Mouse (Mus musculus) limb, embryonic 11.5 days (tissue): ENCODE measurements around the gene Tmem256. TPM values are rescaled to one million over a fixed set of nuclear protein-coding genes. Genes with fewer than 3 reads are reported as not detected.

Source experiments
- ATAC-seq: fragments of 200-750 bp; cut with Nextera tagmentation; 2 replicates; pipeline ENCODE4 v1.8.0; 2017; ENCODE audit warnings: low read depth; ENCODE audit not compliant: insufficient number of reproducible peaks, low FRiP score, low TSS enrichment
- DNase-seq: peaks from one replicate; pipeline ENCODE4 v3.0.0-alpha.2; 2015; ENCODE audit warnings: low spot score
- H3K27ac ChIP-seq: fragments of 300-500 bp; sonication (generic); replicated peaks from 2 replicates; pipeline ENCODE4 v1.5.1; 2014; ENCODE audit warnings: low read depth, mild to moderate bottlenecking, low read length
- H3K27me3 ChIP-seq: fragments of 300-500 bp; sonication (generic); 2 replicates; pipeline ENCODE4 v1.6.1; 2014; ENCODE audit warnings: mild to moderate bottlenecking, low read length, mixed read lengths; ENCODE audit not compliant: control insufficient read depth, insufficient read depth
- H3K36me3 ChIP-seq: fragments of 300-500 bp; sonication (generic); 2 replicates; pipeline ENCODE4 v1.6.1; 2014; ENCODE audit warnings: mild to moderate bottlenecking, low read length, moderate library complexity, mixed read lengths; ENCODE audit not compliant: control insufficient read depth, insufficient read depth
- H3K4me1 ChIP-seq: fragments of 300-500 bp; sonication (generic); 2 replicates; pipeline ENCODE4 v1.6.1; 2014; ENCODE audit warnings: low read length, mixed read lengths; ENCODE audit not compliant: control insufficient read depth, insufficient read depth
- H3K4me2 ChIP-seq: fragments of 300-500 bp; sonication (generic); 2 replicates; pipeline ENCODE4 v1.6.1; 2014; ENCODE audit warnings: low read depth, mild to moderate bottlenecking, moderate library complexity; ENCODE audit not compliant: severe bottlenecking
- H3K4me3 ChIP-seq: fragments of 300-500 bp; sonication (generic); 2 replicates; pipeline ENCODE4 v1.5.1; 2014; ENCODE audit warnings: low read depth, low read length
- H3K9ac ChIP-seq: fragments of 300-500 bp; sonication (generic); 2 replicates; pipeline ENCODE4 v1.6.1; 2014; ENCODE audit warnings: mild to moderate bottlenecking, low read length
- H3K9me3 ChIP-seq: fragments of 300-500 bp; sonication (generic); 2 replicates; pipeline ENCODE4 v1.6.1; 2016; ENCODE audit warnings: low read length; ENCODE audit not compliant: control insufficient read depth
- WGBS: fragments of 180-500 bp; shearing (Covaris S2); extraction: QIAGEN DNeasy Blood & Tissue Kit; methylation state at CpG from one replicate; pipeline ENCODE4 v1.1.7; 2014; 5-methylcytosine and 5-hydroxymethylcytosine counted together
- polyA plus RNA-seq: library from polyadenylated mRNA; unstranded; fragments of >200 nt; fragmentation: Nextera tagmentation; extraction: Ambion mirVana; gene quantifications from 2 replicates; pipeline ENCODE4 v1.2.1, GENCODE M21; 2014

Tmem256 gene
- polyA plus RNA-seq = 285 and 304 TPM in 2 replicates

DNA sequence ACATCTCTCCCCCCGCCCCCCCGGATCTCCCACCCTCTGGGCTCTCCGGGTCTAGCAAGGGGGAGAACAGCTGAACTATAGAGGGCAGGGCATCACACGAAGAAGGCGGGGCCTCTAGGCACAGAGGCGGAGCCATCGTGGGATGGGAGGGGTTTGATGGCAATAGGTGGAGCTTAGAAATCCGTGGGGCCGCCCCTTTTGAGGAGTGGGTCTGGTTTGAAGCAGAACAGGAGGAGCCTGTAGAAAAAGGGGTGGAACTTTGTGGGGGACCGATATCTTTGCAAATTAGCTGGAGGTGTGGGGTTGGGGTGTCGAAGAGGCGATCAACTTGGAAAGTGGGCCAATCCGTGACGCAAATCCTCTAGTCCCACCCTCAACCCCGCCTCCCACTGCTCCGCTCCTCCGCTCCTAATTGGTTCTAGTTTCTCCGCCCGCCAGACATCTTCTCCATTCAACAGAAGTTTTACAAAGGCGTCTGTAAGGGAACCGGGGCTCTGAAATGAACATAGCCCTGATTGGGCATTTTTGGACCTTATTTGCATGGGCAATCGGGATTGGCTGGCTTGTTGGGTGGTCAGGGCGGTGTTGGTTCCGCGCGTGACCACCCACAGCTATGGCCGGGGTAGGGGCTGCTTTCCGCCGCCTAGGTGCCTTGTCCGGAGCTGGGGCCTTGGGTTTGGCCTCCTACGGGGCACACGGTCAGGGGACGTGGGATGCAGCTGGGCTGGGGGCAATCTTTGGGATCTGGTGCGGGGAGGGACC, at the start of gene Tmem256:
Gene Tmem256 (plus strand): TSS at position 563 of the 762 bp plus-strand sequence.
- Histone ChIP-seq H3K27me3 (peaks cover 15% of the 10 kb centered on the region), H3K36me3 (no peaks in the 10 kb centered on the region), H3K9me3 (no peaks in the 10 kb centered on the region), H3K27ac (peak within 1 kb of the TSS; percentile 81), H3K9ac (peak within 1 kb of the TSS; percentile 70), H3K4me2 (peak within 1 kb of the TSS; percentile 85), H3K4me1 (peaks cover 24% of the 10 kb centered on the region), H3K4me3 (peak within 1 kb of the TSS; percentile 62)
- peak; percentile 97 for DNase-seq
- peak; percentile 89 for ATAC-seq
- WGBS = under 1% methylated on average over 34 of the region's 34 CpGs

DNA sequence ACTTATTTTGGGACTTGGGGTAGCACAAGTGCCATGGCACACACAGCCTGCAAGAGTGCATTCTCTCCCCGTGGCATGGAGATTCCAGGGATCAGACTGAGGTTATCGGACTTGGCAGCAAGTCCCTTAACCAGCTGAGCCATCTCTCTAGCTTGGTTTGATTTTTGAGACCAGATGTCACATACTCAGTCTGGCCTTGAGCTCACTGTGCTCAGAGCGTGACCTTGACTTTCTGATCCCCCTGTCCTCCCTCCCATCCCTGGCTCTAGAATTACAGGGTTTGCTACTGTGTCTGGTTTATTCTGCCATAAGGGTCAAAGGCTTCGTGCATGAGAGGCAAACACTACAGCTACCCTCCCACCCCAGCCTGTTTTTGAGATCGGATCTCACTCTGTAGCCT, 48.9 kb upstream of the Tmem256 start:
- Histone ChIP-seq H3K9me3 (no peaks in the 10 kb centered on the region), H3K36me3 (no peaks in the 10 kb centered on the region), H3K4me3 (no peak overlapping the region), H3K4me1 (no peaks in the 10 kb centered on the region), H3K4me2 (no peak overlapping the region), H3K27me3 (peaks cover 4% of the 10 kb centered on the region; the same call in 1 of the 2 replicates), H3K27ac (no peak overlapping the region), H3K9ac (no peak overlapping the region)
- ATAC-seq (no peak), DNase-seq (no peak)
- WGBS = 61% methylated on average over 5 of the region's 5 CpGs

DNA sequence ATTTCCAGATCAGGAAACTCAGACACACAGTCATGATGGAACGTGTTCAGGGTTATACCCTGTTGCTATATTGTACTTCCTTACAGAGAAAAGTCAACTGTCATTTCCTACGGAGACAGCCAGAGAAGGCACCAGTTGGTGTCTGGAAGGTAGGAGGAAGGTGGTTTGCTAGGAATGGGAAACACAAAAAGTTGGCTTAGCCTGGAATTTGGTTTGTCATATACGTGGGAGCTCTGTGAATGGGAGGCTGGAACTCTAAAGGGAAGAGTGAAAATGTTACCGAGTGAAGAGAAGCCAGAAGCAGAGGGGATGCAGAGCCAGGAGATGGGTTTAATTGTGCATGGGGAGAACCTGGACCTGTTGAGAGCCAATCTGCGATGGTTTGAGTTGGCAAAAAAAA, 46.9 kb upstream of the Tmem256 start:
- Histone ChIP-seq H3K4me3 (no peak overlapping the region), H3K4me2 (no peak overlapping the region), H3K36me3 (no peaks in the 10 kb centered on the region), H3K4me1 (no peaks in the 10 kb centered on the region), H3K27me3 (peaks cover 4% of the 10 kb centered on the region; the same call in 1 of the 2 replicates), H3K27ac (no peak overlapping the region), H3K9me3 (no peaks in the 10 kb centered on the region), H3K9ac (no peak overlapping the region)
- no peak for ATAC-seq
- no peak for DNase-seq
- 72% methylated on average over 5 of the region's 5 CpGs for WGBS

DNA sequence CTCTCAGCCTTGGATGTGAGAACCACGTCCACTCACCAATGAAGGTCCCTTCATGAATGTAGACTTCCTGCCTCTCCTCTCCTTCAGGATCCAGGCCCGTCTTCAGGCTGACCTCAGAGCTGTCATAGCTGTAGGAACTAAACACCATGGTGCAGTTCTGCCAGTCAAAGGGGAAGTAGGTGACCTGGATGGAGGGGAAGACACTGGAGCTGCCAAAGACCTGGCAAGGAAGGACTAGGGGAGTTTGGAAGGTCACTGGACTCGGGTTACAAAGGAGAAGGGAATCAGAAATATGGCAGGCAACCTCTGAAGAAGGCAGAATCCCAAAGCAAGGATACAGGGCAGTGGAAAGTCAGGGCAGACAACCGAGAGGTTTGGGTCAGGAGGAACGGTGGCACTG, 44.9 kb upstream of the Tmem256 start:
- Histone ChIP-seq H3K36me3 (no peaks in the 10 kb centered on the region), H3K9me3 (no peaks in the 10 kb centered on the region), H3K4me2 (no peak overlapping the region), H3K27ac (no peak overlapping the region), H3K27me3 (peaks cover 12% of the 10 kb centered on the region), H3K4me1 (no peaks in the 10 kb centered on the region), H3K9ac (no peak overlapping the region), H3K4me3 (no peak overlapping the region)
- 63% methylated on average over 5 of the region's 5 CpGs for WGBS
- no peak for DNase-seq
- no peak for ATAC-seq

DNA sequence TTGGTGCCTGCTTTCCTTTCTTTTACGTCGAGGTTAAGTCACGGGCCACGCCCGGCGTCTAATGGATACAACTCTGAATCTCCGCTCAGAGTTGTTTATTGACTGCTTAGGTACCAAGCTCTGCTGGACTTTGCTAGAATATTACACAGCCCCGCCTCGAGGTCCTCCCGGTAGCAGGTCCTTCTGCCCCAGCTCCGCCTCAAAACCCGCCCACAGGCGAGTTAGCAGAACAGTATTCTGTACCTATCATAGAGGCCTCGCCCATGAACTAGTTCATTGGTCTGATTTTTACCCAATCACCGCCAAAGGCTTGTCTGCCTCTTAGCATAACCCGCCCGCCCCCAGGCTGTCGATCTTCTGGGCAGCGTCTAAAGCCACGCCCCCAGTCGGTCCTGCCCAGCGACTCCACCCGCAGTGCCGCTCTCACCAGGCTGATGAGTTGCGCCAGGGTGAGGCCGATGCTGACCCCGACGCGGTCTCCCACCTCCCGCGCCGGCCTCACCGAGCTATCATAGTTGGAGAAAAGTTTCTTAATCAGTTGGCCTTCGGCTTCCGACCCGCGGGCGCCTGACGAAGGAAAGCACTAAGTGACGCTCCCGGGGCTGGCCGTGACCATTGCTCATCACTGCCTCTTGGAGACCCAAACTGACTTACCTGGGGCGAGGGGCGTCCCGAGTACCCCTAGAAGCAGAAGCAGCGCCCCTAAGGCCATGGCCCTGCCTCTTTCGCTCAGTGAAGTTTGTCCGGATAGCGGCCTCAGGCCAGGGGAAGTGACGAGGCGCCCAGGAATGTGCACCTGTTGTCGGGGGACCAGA, 42.9 kb upstream of the Tmem256 start, which contains the start of gene Chrnb1:
Gene Chrnb1 (minus strand): TSS at position 776 of the 815 bp plus-strand sequence.
- Histone ChIP-seq H3K27me3 (peaks cover 20% of the 10 kb centered on the region), H3K4me3 (peak within 1 kb of the TSS; percentile 26), H3K9me3 (no peaks in the 10 kb centered on the region), H3K4me1 (peaks cover 9% of the 10 kb centered on the region), H3K4me2 (peak within 1 kb of the TSS; percentile 52), H3K36me3 (no peaks in the 10 kb centered on the region), H3K9ac (no peak within 1 kb of the TSS), H3K27ac (no peak within 1 kb of the TSS)
- WGBS = 2% methylated on average over 52 of the region's 52 CpGs
- ATAC-seq (peak; percentile 88), DNase-seq (peak; percentile 88)

DNA sequence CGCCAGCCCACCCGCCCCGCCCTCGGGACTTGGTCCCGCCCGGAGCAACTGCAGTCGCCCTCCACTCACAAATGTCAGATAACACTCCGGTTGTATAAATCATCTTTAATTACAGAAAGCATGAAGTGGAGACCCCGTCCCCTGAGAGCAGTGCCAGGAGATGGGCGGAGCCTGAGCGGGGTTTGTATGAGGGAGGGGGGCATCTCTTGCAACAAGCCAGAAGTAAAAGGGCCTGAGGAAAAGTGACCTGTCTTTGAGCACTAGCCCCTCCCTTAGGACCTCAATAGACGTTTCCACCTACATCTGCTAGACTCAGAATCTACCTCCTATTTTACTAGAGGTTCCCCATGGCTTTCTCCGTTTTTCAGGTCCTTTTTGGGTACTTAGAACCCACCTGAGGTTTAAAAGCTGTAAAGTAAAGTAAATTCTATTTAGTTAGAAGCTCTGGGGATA, 42.3 kb upstream of the Tmem256 start:
- H3K9me3 ChIP-seq = no peaks in the 10 kb centered on the region
- H3K4me1 ChIP-seq = peaks cover 14% of the 10 kb centered on the region
- H3K4me3 ChIP-seq = peak overlapping the region; percentile 26
- H3K27ac ChIP-seq = no peak overlapping the region
- no peak overlapping the region for H3K9ac ChIP-seq
- H3K27me3 ChIP-seq = peaks cover 25% of the 10 kb centered on the region
- ATAC-seq = no peak
- WGBS = 3% methylated on average over 13 of the region's 13 CpGs
- no peak for DNase-seq
- H3K36me3 ChIP-seq = no peaks in the 10 kb centered on the region
- H3K4me2 ChIP-seq = peak overlapping the region; percentile 52

DNA sequence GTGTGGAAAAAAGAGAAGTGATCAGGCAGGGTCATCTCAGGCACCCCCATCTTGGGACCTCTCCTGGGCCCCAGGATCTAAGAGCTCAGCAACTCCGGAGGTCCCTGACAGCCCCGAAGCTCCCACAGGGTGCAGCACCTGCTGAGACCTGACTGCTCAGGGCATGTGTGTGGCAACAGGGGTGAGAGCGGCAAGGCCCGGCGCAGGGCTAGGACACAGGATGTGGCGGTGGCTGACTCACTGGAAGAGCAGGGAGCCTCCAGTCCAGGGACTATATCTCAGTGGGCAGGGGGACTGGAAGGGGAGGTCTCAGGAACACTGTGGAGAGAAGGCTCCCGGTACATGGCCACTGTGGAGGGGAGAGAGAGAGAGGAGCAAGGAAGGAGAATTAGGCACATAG, 40.4 kb upstream of the Tmem256 start:
- peaks cover 43% of the 10 kb centered on the region for H3K27me3 ChIP-seq
- DNase-seq (no peak), ATAC-seq (no peak)
- H3K4me1 ChIP-seq = peaks cover 29% of the 10 kb centered on the region
- H3K4me3 ChIP-seq = no peak overlapping the region
- 68% methylated on average over 7 of the region's 7 CpGs for WGBS
- no peaks in the 10 kb centered on the region for H3K9me3 ChIP-seq
- H3K9ac ChIP-seq = no peak overlapping the region
- H3K36me3 ChIP-seq = no peaks in the 10 kb centered on the region
- no peak overlapping the region for H3K27ac ChIP-seq
- H3K4me2 ChIP-seq = no peak overlapping the region

DNA sequence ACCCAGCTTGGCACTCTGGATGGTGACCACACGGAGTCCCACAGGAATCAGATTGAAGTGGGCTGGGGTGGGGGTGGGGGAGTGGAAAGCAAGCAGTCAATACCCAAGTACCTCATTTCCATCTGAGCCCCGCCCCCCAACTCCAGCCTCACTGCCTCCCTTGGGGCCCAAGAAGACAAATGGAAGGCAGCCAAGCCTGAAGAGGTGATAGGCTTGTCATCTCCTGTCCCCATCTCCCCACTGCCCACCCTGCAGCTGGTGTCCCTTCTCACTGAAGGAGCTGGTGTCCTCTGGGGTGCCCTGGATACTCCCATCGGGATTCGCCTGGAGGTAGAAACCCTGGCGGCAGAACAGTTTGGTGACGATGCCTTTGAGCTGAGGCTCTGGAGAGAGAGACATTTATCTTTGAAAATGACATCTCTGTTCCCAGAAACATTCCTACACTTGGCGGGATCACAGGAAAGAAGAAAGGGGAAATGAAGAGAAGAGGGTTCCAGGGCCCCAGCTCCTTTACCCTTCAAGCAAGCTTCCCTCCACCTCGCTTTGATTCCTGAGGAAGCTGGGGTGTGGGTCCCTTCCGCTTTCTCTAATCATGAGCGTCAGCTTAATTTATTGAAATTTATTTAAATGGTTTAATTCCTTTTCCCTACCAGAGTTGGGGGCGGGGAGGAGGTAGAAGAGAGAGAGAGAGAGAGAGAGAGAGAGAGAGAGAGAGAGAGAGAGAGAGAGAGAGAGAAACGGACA, 38.7 kb upstream of the Tmem256 start:
- H3K4me1 ChIP-seq = peaks cover 42% of the 10 kb centered on the region
- no peaks in the 10 kb centered on the region for H3K9me3 ChIP-seq
- no peak overlapping the region for H3K9ac ChIP-seq
- WGBS = 28% methylated on average over 12 of the region's 12 CpGs
- H3K4me2 ChIP-seq = peak overlapping the region; percentile 91
- peaks cover 54% of the 10 kb centered on the region for H3K27me3 ChIP-seq
- H3K27ac ChIP-seq = no peak overlapping the region
- ATAC-seq = no peak
- peak overlapping the region; percentile 46; the same call in 1 of the 2 replicates for H3K4me3 ChIP-seq
- no peaks in the 10 kb centered on the region for H3K36me3 ChIP-seq
- no peak for DNase-seq
